Mouse (Mus musculus): ENCODE measurements around the gene Tmem123. TPM values are rescaled to one million over a fixed set of nuclear protein-coding genes. Genes with fewer than 3 reads are reported as not detected.

The Tmem123 gene
- polyA plus RNA-seq, 1 experiment = 171 TPM

- no peak for TF ChIP-seq CTCF (IDR thresholded peaks at IDR 0.05; ENCODE audit: borderline replicate concordance, insufficient read depth, low read length)
- no peak for TF ChIP-seq POLR2A (IDR thresholded peaks at IDR 0.05; ENCODE audit: low read depth, low read length)
- no peak overlapping the region for H3K4me3 ChIP-seq (ENCODE audit: insufficient read depth, low read length)
- no peaks in the 10 kb centered on the region for H3K4me1 ChIP-seq (ENCODE audit: control insufficient read depth, insufficient read depth, low read length)
- H3K27ac ChIP-seq (ENCODE audit: insufficient read depth, low read length) = no peak overlapping the region
Measured at GRCm38 (mm10) chr9:7784615-7785012, 20.8 kb downstream of the Tmem123 start.

DNA sequence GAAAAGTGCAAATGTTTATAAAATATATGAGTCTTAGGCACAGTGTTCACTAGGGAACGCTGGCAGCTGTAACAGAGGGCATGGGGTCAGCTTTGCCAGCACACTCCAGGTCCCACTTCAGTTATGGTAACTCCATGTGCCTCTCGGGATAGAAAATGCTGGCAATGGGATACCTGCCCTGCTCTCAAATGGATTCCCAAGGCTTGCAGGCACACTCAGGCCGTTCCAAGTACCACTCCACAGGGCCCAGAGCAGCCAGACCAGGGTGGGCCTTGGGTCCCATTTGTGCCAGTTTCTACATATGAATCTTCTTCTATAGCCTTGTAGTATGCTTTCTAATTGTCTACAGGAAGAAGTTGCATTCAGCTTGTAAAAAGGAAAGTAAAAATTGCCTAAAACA is 21.6 kb downstream of the Tmem123 start:
- H3K4me3 ChIP-seq (ENCODE audit: insufficient read depth, low read length) = no peak overlapping the region
- no peaks in the 10 kb centered on the region for H3K4me1 ChIP-seq (ENCODE audit: control insufficient read depth, insufficient read depth, low read length)
- TF ChIP-seq CTCF (IDR thresholded peaks at IDR 0.05; ENCODE audit: borderline replicate concordance, insufficient read depth, low read length) = no peak
- no peak for TF ChIP-seq POLR2A (IDR thresholded peaks at IDR 0.05; ENCODE audit: low read depth, low read length)
- no peak overlapping the region for H3K27ac ChIP-seq (ENCODE audit: insufficient read depth, low read length)

- Histone ChIP-seq H3K4me3 (ENCODE audit: insufficient read depth, low read length) (no peak overlapping the region), H3K4me1 (ENCODE audit: control insufficient read depth, insufficient read depth, low read length) (no peaks in the 10 kb centered on the region), H3K27ac (ENCODE audit: insufficient read depth, low read length) (no peak overlapping the region)
- no peak for TF ChIP-seq CTCF (IDR thresholded peaks at IDR 0.05; ENCODE audit: borderline replicate concordance, insufficient read depth, low read length)
- TF ChIP-seq POLR2A (IDR thresholded peaks at IDR 0.05; ENCODE audit: low read depth, low read length) = no peak
Measured at GRCm38 (mm10) chr9:7786086-7786485, 22.2 kb downstream of the Tmem123 start.

- H3K27ac ChIP-seq (ENCODE audit: insufficient read depth, low read length) = no peak overlapping the region
- no peak for TF ChIP-seq CTCF (IDR thresholded peaks at IDR 0.05; ENCODE audit: borderline replicate concordance, insufficient read depth, low read length)
- TF ChIP-seq POLR2A (IDR thresholded peaks at IDR 0.05; ENCODE audit: low read depth, low read length) = no peak
- no peak overlapping the region for H3K4me3 ChIP-seq (ENCODE audit: insufficient read depth, low read length)
- H3K4me1 ChIP-seq (ENCODE audit: control insufficient read depth, insufficient read depth, low read length) = no peaks in the 10 kb centered on the region
Measured at GRCm38 (mm10) chr9:7788411-7788810, 24.6 kb downstream of the Tmem123 start.

DNA sequence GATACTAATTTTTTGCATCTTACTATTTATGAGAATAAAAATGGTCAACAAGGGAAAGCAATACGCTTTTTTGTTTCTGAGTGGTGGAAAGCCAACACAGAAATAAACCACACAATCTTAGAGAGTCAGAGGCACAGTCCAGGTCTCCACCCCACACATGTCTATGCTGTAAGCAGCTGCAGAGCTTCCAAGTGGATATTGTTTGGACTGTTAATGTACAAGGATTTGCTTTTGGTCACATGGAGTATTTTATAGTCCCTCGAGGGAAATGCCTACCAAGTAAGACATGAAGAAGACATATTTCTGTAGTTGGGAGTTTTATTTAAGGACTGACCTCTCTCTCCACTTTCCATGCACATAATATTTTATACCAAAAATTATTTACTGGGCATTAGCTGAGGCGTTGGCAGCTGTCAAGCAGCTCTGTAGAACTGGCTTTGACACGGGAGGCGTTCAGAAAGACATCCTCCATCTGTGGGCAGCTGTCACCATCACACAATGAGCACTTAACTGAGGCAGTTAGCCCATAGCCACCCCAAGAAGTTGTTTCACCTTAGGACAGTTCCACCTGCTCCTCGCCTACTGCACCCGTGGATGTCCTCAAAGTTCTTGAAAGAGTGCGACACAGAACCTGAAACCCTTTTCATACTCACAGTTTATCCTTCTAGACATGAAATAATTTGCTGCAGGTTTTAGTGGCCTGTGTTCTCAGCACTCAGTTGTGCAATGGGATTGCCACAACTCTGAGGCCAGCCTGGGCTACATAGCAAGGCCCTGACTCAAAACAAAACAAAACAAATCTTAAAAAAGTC is 26.1 kb downstream of the Tmem123 start:
- no peak for TF ChIP-seq POLR2A (IDR thresholded peaks at IDR 0.05; ENCODE audit: low read depth, low read length)
- TF ChIP-seq CTCF (IDR thresholded peaks at IDR 0.05; ENCODE audit: borderline replicate concordance, insufficient read depth, low read length) = no peak
- no peaks in the 10 kb centered on the region for H3K4me1 ChIP-seq (ENCODE audit: control insufficient read depth, insufficient read depth, low read length)

GRCm38 (mm10) chr9:7790580-7791084 is 26.8 kb downstream of the Tmem123 start:
- TF ChIP-seq CTCF (IDR thresholded peaks at IDR 0.05; ENCODE audit: borderline replicate concordance, insufficient read depth, low read length) (no peak), POLR2A (IDR thresholded peaks at IDR 0.05; ENCODE audit: low read depth, low read length) (no peak)
- Histone ChIP-seq H3K4me3 (ENCODE audit: insufficient read depth, low read length) (no peak overlapping the region), H3K27ac (ENCODE audit: insufficient read depth, low read length) (no peak overlapping the region), H3K4me1 (ENCODE audit: control insufficient read depth, insufficient read depth, low read length) (no peaks in the 10 kb centered on the region)

More for the DNA sequence above, 26.1 kb downstream of the Tmem123 start:
- H3K4me3 ChIP-seq (ENCODE audit: insufficient read depth, low read length) = no peak overlapping the region
- H3K27ac ChIP-seq (ENCODE audit: insufficient read depth, low read length) = no peak overlapping the region

GRCm38 (mm10) chr9:7793561-7793960 is 29.7 kb downstream of the Tmem123 start:
- TF ChIP-seq POLR2A (IDR thresholded peaks at IDR 0.05; ENCODE audit: low read depth, low read length) (no peak), CTCF (IDR thresholded peaks at IDR 0.05; ENCODE audit: borderline replicate concordance, insufficient read depth, low read length) (no peak)
- H3K27ac ChIP-seq (ENCODE audit: insufficient read depth, low read length) = no peak overlapping the region
- no peaks in the 10 kb centered on the region for H3K4me1 ChIP-seq (ENCODE audit: control insufficient read depth, insufficient read depth, low read length)

DNA sequence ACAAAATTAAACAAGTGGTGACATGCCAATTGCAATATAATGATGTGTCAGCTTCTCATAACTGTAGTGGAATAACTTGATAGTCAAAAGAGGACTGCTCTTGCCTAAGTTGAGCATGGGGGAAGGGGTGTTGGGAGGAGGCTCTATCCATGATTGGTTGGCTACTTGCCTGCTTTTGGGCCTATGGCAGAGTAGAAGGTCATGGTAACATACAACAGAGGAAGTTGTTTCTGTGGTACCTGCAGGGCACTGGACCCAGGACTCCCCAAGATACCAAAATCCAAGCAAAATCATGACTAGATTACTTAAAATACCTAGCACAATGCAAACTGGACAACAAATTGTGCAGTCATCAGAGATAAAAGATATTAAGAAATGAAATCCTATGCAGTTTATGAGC is 31.7 kb downstream of the Tmem123 start:
- no peak overlapping the region for H3K4me3 ChIP-seq (ENCODE audit: insufficient read depth, low read length)

More at GRCm38 (mm10) chr9:7793561-7793960, 29.7 kb downstream of the Tmem123 start:
- H3K4me3 ChIP-seq (ENCODE audit: insufficient read depth, low read length) = no peak overlapping the region

DNA sequence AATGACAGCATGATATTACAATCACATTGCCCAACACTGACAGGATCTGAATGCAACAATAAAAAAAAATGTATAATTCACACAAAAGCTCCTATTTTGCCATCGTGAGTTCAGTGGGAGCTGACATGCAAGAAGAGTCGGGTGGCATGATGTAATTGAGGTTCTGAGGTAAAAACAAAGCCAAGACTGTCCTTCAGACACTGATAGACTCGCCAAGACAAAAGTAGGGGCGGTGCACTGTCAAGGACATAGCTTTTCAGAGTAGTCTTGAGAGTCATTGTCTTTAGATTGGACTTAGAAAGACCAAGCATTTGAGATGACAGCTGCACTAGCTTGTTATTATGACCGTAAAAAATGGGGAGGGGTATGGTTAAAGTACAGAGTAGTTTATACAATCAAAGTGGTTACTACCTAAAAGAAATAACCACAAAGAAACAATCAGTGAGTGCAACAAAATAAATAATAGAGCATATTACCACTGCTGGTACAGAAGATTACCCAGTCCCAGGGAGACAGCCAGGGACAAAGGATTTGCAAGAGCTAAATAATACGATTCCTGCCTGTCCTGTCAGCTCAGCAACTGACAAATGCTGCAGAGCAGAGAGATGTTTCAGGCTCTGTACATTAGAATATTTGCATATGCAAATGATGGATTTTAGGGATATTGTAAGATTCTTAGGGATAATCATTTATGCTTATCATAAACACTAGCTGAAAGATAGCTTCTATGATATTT is 32.5 kb downstream of the Tmem123 start:
- H3K27ac ChIP-seq (ENCODE audit: insufficient read depth, low read length) = no peak overlapping the region
- H3K4me1 ChIP-seq (ENCODE audit: control insufficient read depth, insufficient read depth, low read length) = no peaks in the 10 kb centered on the region
- TF ChIP-seq CTCF (IDR thresholded peaks at IDR 0.05; ENCODE audit: borderline replicate concordance, insufficient read depth, low read length) (no peak), POLR2A (IDR thresholded peaks at IDR 0.05; ENCODE audit: low read depth, low read length) (no peak)
- H3K4me3 ChIP-seq (ENCODE audit: insufficient read depth, low read length) = no peak overlapping the region

More for the DNA sequence above, 31.7 kb downstream of the Tmem123 start:
- Histone ChIP-seq H3K27ac (ENCODE audit: insufficient read depth, low read length) (no peak overlapping the region), H3K4me1 (ENCODE audit: control insufficient read depth, insufficient read depth, low read length) (no peaks in the 10 kb centered on the region)
- TF ChIP-seq POLR2A (IDR thresholded peaks at IDR 0.05; ENCODE audit: low read depth, low read length) (no peak), CTCF (IDR thresholded peaks at IDR 0.05; ENCODE audit: borderline replicate concordance, insufficient read depth, low read length) (no peak)

GRCm38 (mm10) chr9:7797542-7797941 is 33.7 kb downstream of the Tmem123 start:
- Histone ChIP-seq H3K4me1 (ENCODE audit: control insufficient read depth, insufficient read depth, low read length) (no peaks in the 10 kb centered on the region), H3K4me3 (ENCODE audit: insufficient read depth, low read length) (no peak overlapping the region), H3K27ac (ENCODE audit: insufficient read depth, low read length) (no peak overlapping the region)
- TF ChIP-seq CTCF (IDR thresholded peaks at IDR 0.05; ENCODE audit: borderline replicate concordance, insufficient read depth, low read length) (no peak), POLR2A (IDR thresholded peaks at IDR 0.05; ENCODE audit: low read depth, low read length) (no peak)

All from embryonic fibroblast, embryonic 13.5 days (primary cell).